Mouse (Mus musculus) small intestine, adult 2 months (tissue): Measurements from ENCODE around the gene Frrs1. TPM values are rescaled to one million over a fixed set of nuclear protein-coding genes. Genes with fewer than 3 reads are reported as not detected.

Experiments used
- H3K27ac ChIP-seq: fragments of 200-500 bp; 2 replicates; pipeline ENCODE4 v1.5.1; 2012; ENCODE audit warnings: low read depth, low read length, control low read depth, inconsistent platforms; ENCODE audit not compliant: insufficient read depth
- H3K27me3 ChIP-seq: fragments of 200-500 bp; 2 replicates; pipeline ENCODE4 v1.6.1; 2012; ENCODE audit warnings: mild to moderate bottlenecking, moderate library complexity, low read length, inconsistent platforms; ENCODE audit not compliant: control insufficient read depth, insufficient read depth
- H3K36me3 ChIP-seq: fragments of 200-500 bp; 2 replicates; pipeline ENCODE4 v1.6.1; 2012; ENCODE audit warnings: mild to moderate bottlenecking, low read length, control low read depth, inconsistent platforms; ENCODE audit not compliant: control insufficient read depth, insufficient read depth
- H3K4me1 ChIP-seq: fragments of 200-500 bp; 2 replicates; pipeline ENCODE4 v1.6.1; 2012; ENCODE audit warnings: low read length, inconsistent platforms, mixed read lengths; ENCODE audit not compliant: control insufficient read depth, insufficient read depth, insufficient read length
- H3K4me3 ChIP-seq: fragments of 200-500 bp; 2 replicates; pipeline ENCODE4 v1.5.1; 2012; ENCODE audit warnings: low read depth, mild to moderate bottlenecking, control low read depth, inconsistent platforms, low read length, moderate library complexity
- CTCF ChIP-seq: fragments of 200-500 bp; IDR thresholded peaks from 2 replicates; pipeline ENCODE4 v1.5.1; 2012; ENCODE audit warnings: low read depth, mild to moderate bottlenecking, control low read depth, inconsistent platforms, low read length, moderate library complexity, mixed read lengths; ENCODE audit not compliant: insufficient replicate concordance, insufficient read length; ENCODE audit errors: extremely low read depth
- POLR2A ChIP-seq: fragments of 200-500 bp; IDR thresholded peaks from 2 replicates; pipeline ENCODE4 v1.6.1; 2012; ENCODE audit warnings: low read depth, mild to moderate bottlenecking, control low read depth, inconsistent platforms, low read length, moderate library complexity
- WGBS: fragments of 180-500 bp; shearing (Covaris S2); methylation state at CpG from one replicate; pipeline ENCODE4 v1.1.7; 2018; 5-methylcytosine and 5-hydroxymethylcytosine counted together
- polyA plus RNA-seq: library from polyadenylated mRNA; depleted of rRNA; stranded (reverse); fragments of >200 nt; gene quantifications from 2 replicates; pipeline ENCODE4 v1.2.3, GENCODE M21; 2012

The Frrs1 gene
- polyA plus RNA-seq, 1 experiment: 19.5 TPM

DNA sequence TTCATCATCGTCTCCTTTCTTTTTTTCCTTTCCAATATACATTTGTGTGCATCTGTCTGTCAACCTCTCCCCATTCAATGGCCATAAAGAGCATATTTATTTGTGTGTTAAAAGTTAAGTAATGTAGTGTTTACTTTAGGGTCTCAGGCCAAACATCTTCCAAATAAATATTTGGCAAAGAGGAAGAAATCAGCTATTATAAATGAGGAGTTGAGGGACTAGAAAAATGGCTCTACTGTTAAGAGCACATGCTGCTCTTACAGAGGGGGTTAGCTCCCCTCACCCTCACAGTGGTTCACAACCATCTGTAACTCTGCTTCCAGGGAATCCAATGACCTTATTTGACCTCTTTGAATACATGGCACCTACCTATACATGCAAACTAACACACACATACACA lies 73.9 kb downstream of the Frrs1 start:
- no peaks in the 10 kb centered on the region for H3K4me1 ChIP-seq
- no peak overlapping the region for H3K27ac ChIP-seq
- no peak for TF ChIP-seq POLR2A
- no peak for TF ChIP-seq CTCF
- H3K27me3 ChIP-seq: no peaks in the 10 kb centered on the region
- no peaks in the 10 kb centered on the region for H3K36me3 ChIP-seq
- no peak overlapping the region for H3K4me3 ChIP-seq
- 63% methylated on average over 1 of the region's 1 CpGs for WGBS

DNA sequence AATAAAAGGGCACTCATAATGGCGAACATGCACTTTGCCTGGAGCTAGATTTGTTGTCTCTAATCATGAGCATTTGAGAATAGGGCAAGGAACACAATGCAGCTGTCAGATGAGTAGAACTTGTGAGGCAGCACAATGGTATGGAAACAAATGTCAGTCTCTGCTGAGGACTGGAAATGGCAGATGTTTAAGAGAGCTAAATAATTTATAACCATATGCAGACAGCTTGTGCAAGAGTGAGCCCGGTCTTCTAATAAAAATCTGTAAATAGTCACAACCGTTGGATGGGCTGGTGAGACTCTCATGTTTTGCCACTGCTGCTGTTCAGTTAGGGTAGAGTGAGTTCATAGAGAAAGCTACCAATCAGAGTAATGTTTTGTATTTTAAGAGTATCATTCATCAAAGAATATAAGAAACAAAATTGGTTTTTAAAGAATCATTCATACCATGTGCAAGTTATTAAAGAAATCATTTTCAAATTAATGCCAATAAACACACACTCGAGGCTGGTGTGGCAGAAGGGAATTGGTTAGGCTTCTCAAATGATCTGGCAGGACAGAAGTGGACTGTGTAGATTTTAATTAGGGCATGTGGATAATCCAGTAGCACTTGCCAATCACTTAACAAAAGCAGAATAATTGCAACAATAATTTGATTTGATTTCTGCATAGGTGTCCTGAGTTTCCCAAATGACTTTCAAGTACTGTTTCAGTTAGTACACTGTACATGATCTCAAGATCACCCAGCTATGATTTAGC lies 77.8 kb downstream of the Frrs1 start:
- no peaks in the 10 kb centered on the region for H3K36me3 ChIP-seq
- H3K27ac ChIP-seq: no peak overlapping the region
- no peak overlapping the region for H3K4me3 ChIP-seq
- no peaks in the 10 kb centered on the region for H3K4me1 ChIP-seq
- TF ChIP-seq POLR2A (no peak), CTCF (no peak)
- 70% methylated on average over 4 of the region's 4 CpGs for WGBS
- H3K27me3 ChIP-seq: no peaks in the 10 kb centered on the region

DNA sequence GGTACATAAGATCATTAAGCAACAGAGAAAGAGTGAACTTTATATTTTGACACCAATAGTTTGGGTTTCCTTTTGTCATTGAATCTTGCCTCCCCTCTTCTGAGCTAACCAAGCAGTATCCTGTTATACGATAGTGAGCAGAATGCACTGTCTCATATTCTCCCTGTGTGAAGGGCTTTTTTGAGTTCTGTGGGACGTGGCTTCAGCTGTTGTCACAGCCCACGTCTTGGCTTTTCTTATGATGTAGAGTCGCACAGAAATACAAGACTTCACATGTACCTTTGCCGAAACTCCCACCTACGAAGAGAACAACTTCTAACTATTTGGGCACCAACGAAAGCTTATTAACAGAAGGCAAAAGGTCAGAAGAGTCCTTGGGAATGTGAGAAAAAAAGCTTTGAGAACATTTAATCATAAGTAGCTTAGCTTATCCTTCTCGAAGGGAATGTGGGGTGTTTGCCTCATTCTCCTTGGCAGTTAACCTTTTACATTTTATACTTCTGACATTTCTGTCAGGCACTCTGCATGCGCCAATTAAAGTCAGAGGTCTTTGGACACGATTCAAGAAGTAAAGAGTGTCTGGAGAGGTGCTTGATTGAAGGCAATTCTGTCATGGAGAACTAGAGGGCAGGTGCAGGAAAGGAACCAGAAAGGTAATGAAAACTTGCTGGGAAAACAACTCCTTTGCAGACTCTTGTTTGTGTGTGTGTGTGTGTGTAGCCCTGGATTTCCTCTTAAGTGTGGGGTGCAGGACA lies 81.7 kb downstream of the Frrs1 start:
- H3K4me3 ChIP-seq: no peak overlapping the region
- H3K27me3 ChIP-seq: no peaks in the 10 kb centered on the region
- H3K27ac ChIP-seq: no peak overlapping the region
- H3K4me1 ChIP-seq: no peaks in the 10 kb centered on the region
- TF ChIP-seq CTCF (no peak), POLR2A (no peak)
- WGBS: 71% methylated on average over 10 of the region's 10 CpGs
- H3K36me3 ChIP-seq: no peaks in the 10 kb centered on the region

DNA sequence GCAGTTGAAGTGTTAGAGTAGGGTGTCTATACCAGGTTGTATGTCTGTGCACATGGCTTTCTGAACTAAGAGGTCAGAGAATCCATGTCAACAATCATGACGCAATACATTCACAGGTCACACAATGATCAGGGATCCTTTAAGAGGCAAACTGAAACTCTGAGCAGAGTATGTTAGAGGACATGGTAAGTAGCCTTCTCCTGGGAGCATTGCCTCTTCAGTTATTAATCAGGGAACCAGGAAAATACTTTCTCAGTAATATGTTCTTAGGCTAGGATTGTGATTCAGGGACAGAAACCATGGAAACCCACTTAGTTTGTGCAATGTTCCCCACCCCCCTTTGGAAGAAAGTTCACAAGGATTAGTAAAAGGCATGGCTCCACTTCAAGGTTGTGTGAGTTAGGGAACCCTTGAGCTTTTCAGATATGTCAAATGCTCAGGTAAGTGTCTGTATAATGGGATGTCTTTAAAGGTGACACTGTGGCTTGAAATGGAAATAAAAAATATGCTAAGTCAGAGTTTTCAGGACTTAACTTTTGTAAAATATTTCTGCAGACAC lies 82.4 kb downstream of the Frrs1 start:
- WGBS: 95% methylated on average over 1 of the region's 1 CpGs

DNA sequence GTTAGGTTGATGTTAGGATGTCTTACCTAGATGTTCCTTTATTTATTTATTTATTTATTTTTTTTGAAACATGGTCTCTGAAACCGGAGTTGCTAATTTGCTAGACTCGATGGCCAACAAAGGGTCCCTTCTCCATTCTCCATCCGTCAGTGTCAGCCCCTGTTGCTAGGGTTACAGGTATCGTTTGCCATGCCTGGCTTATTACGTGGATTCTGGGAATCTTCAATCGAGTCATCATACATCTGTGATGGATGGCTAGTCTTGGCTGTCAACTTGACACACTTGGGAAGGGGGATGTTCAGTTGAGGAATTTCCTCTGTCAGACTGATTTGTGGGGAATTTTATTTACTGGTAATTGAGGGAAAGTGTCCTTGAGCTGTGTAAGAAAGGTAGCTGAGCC lies 83.5 kb downstream of the Frrs1 start:
- Histone ChIP-seq H3K4me1 (no peaks in the 10 kb centered on the region), H3K27me3 (no peaks in the 10 kb centered on the region), H3K4me3 (no peak overlapping the region), H3K36me3 (no peaks in the 10 kb centered on the region), H3K27ac (no peak overlapping the region)
- WGBS: 52% methylated on average over 6 of the region's 6 CpGs
- no peak for TF ChIP-seq POLR2A
- TF ChIP-seq CTCF: no peak

More for the DNA sequence above, 82.4 kb downstream of the Frrs1 start:
- H3K4me1 ChIP-seq: no peaks in the 10 kb centered on the region
- H3K27ac ChIP-seq: no peak overlapping the region
- H3K36me3 ChIP-seq: no peaks in the 10 kb centered on the region
- TF ChIP-seq CTCF: no peak
- TF ChIP-seq POLR2A: no peak
- no peak overlapping the region for H3K4me3 ChIP-seq
- no peaks in the 10 kb centered on the region for H3K27me3 ChIP-seq

DNA sequence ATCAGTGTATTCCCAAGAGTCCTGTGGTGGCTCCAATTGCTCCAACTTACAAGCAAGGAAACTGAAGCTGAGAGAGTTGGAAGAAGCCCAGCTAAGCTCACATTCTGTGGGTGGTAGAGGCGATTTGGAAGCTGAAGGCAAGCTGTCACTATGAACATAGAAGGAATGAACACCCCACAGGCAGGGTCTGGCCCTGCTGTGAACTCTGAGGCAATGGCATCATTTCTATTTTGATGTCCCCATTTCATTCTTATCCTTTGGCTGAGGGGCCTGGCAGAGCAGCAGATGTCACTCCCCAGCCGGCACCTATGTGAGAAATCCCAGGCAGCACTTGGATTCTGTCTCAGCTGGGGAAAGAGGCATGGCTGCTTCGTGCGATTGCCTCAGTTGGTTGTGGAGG lies 84.2 kb downstream of the Frrs1 start:
- 86% methylated on average over 4 of the region's 4 CpGs for WGBS
- Histone ChIP-seq H3K27me3 (no peaks in the 10 kb centered on the region), H3K4me1 (no peaks in the 10 kb centered on the region), H3K4me3 (no peak overlapping the region), H3K36me3 (no peaks in the 10 kb centered on the region), H3K27ac (no peak overlapping the region)
- TF ChIP-seq POLR2A (no peak), CTCF (no peak)

DNA sequence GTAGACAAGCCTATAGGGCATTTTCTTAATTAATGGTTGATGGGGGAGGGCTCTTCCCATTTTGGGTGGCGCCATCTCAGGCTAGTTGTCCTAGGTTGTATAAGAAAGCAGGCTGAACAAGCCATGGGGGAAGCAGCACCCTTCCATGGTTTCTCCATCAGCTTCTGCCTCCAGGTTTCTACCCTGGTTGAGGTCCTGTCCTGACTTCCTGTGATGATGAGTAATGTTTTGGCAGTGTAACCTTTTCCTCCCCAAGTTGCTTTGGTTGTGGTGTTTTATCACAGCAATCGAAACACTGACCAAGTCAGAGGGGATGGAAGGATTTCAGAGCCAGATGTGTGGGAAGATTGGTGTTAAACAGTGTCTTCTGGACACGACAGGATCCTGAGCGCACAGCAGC lies 87.2 kb downstream of the Frrs1 start:
- TF ChIP-seq CTCF: no peak
- no peaks in the 10 kb centered on the region for H3K27me3 ChIP-seq
- 80% methylated on average over 4 of the region's 4 CpGs for WGBS
- no peak overlapping the region for H3K4me3 ChIP-seq
- no peak overlapping the region for H3K27ac ChIP-seq
- H3K4me1 ChIP-seq: no peaks in the 10 kb centered on the region
- H3K36me3 ChIP-seq: no peaks in the 10 kb centered on the region
